ENCODE assay signal across 23 mouse cellular contexts in the genomic region with DNA sequence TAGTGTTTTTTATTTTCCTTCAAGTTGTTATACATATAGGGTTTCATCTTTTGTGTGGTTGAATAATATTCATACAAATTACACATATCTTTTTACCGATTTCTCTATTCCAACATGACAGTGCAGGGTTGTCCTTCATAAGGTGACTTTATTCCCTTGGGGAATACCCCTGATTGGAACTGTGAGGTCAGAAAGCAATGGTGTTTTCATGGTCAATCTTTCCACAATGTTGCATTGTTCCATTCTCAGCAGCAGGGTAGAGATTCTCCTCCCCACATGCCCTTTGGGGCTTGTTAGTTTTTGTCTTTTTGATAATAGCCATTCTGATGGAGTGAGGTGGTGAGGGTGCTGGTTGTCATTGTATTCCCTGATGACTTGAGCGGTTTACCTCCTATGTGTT.
DNase-seq lines count a peak whose midpoint lies in the region; ATAC-seq and TF ChIP-seq lines count a peak whose summit lies in the region.
"Had no signal": no experiment of that assay in that cellular context is flagged by ENCODE, and none has a peak within 500 bp of the region (broad histone marks: within the 10 kb centered on the region; RNA-seq: fewer than 3 reads in every experiment).

No protein-coding gene starts in this region.

- peak; percentile 13 for DNase-seq in embryo, embryonic 10.5 days (ENCODE audit: low spot score)
- DNase-seq in embryo, embryonic 9.5 days (ENCODE audit: extremely low spot score) = no peak
- no peak for DNase-seq in spleen, adult 2 months (ENCODE audit: low read depth in 1 of 2, low spot score in 2 of 2)
- DNase-seq in spleen, adult 12 weeks (ENCODE audit: low spot score) = no peak
- peak; percentile 49 for DNase-seq in splenic B cell, adult 2 months (ENCODE audit: low read depth, low spot score)
- DNase-seq: adrenal gland, adult 8-10 months; adrenal gland, postnatal 14 days; adrenal gland, postnatal 36 days; cerebellum, adult 11-12 months; cerebellum, adult 2 months; cerebellum, adult 9-10 months; cerebellum, postnatal 10 days; cerebellum, postnatal 25 days; embryo, embryonic 11 days; forebrain, postnatal 0 days had no signal

- TF ChIP-seq CTCF in spleen, adult 2 months (IDR thresholded peaks at IDR 0.05; ENCODE audit: extremely low read depth, insufficient read depth, insufficient read length, insufficient replicate concordance) = no peak

- peak overlapping the region; percentile 68; the same call in 1 of the 2 replicates for H3K27ac ChIP-seq in spleen, adult 2 months (ENCODE audit: insufficient read depth, low read length)
- no peak overlapping the region for H3K27ac ChIP-seq in kidney, embryonic 15.5 days
- H3K27ac ChIP-seq: embryonic facial prominence, embryonic 10.5 days; embryonic facial prominence, embryonic 12.5 days; forebrain, embryonic 13.5 days; forebrain, embryonic 15.5 days had no signal

- peaks cover 14% of the 10 kb centered on the region for H3K36me3 ChIP-seq in spleen, adult 2 months (ENCODE audit: control insufficient read depth, insufficient read depth, low read length)
- H3K36me3 ChIP-seq in splenic B cell, adult 2 months (ENCODE audit: control insufficient read depth, insufficient read depth, low read length, poor library complexity, severe bottlenecking) = peaks cover 16% of the 10 kb centered on the region; the same call in 1 of the 2 replicates
- no peaks in the 10 kb centered on the region for H3K36me3 ChIP-seq in kidney, embryonic 15.5 days
- H3K36me3 ChIP-seq: embryonic facial prominence, embryonic 10.5 days; embryonic facial prominence, embryonic 12.5 days; forebrain, embryonic 15.5 days; G1E had no signal

- no peaks in the 10 kb centered on the region for H3K9me3 ChIP-seq in kidney, embryonic 15.5 days (replicated peaks)
- H3K9me3 ChIP-seq: embryonic facial prominence, embryonic 10.5 days; embryonic facial prominence, embryonic 12.5 days; forebrain, embryonic 13.5 days; forebrain, embryonic 15.5 days; G1E had no signal

- peaks cover 11% of the 10 kb centered on the region; the same call in 1 of the 2 replicates for H3K4me1 ChIP-seq in spleen, adult 2 months (ENCODE audit: control insufficient read depth, insufficient read depth, insufficient read length)
- no peaks in the 10 kb centered on the region for H3K4me1 ChIP-seq in kidney, embryonic 15.5 days
- H3K4me1 ChIP-seq: embryonic facial prominence, embryonic 10.5 days; embryonic facial prominence, embryonic 12.5 days; forebrain, embryonic 13.5 days; forebrain, embryonic 15.5 days had no signal

- 55% methylated on average over 2 of the region's 2 CpGs for WGBS in spleen, adult 2 months
- 75% methylated on average over 2 of the region's 2 CpGs for WGBS in kidney, embryonic 15.5 days

- H3K4me2 ChIP-seq in kidney, embryonic 15.5 days = no peak overlapping the region
- H3K4me2 ChIP-seq: embryonic facial prominence, embryonic 12.5 days; forebrain, embryonic 13.5 days; forebrain, embryonic 15.5 days had no signal

- H3K9ac ChIP-seq in kidney, embryonic 15.5 days = no peak overlapping the region
- H3K9ac ChIP-seq: embryonic facial prominence, embryonic 12.5 days; forebrain, embryonic 13.5 days; forebrain, embryonic 15.5 days; forebrain, postnatal 0 days had no signal

- H3K27me3 ChIP-seq in spleen, adult 2 months (ENCODE audit: control insufficient read depth, insufficient read depth, low read length) = no peaks in the 10 kb centered on the region
- no peaks in the 10 kb centered on the region for H3K27me3 ChIP-seq in splenic B cell, adult 2 months (ENCODE audit: control insufficient read depth, insufficient read depth, low read length, poor library complexity, severe bottlenecking)
- H3K27me3 ChIP-seq in kidney, embryonic 15.5 days = no peaks in the 10 kb centered on the region
- H3K27me3 ChIP-seq: embryonic facial prominence, embryonic 12.5 days; forebrain, embryonic 13.5 days; forebrain, embryonic 15.5 days; Patski had no signal

- ATAC-seq in kidney, embryonic 15.5 days (replicated peaks; ENCODE audit: low FRiP score) = no peak
- ATAC-seq: activated CD4-positive, CD25-positive, alpha-beta regulatory T cell, adult 4 months; forebrain, embryonic 13.5 days; forebrain, embryonic 15.5 days; forebrain, postnatal 0 days; Patski had no signal

- TF ChIP-seq POLR2A in spleen, adult 2 months (IDR thresholded peaks at IDR 0.05; ENCODE audit: low read depth, low read length) = no peak

- no peak overlapping the region for H3K4me3 ChIP-seq in spleen, adult 2 months (ENCODE audit: extremely low read depth, insufficient read depth, insufficient read length)
- H3K4me3 ChIP-seq in kidney, embryonic 15.5 days (replicated peaks) = no peak overlapping the region
- H3K4me3 ChIP-seq: embryonic facial prominence, embryonic 10.5 days; embryonic facial prominence, embryonic 12.5 days; forebrain, embryonic 13.5 days; forebrain, embryonic 15.5 days had no signal

Comparison
In these comparisons a context has a peak if more than half of its experiments do, and no peak if none do; other contexts are left out.
1. DNase-seq: peak in embryo, embryonic 10.5 days (single experiment) and splenic B cell, adult 2 months (single experiment); none in embryo, embryonic 9.5 days (single experiment), spleen, adult 2 months (0 of 2) and spleen, adult 12 weeks (single experiment).